Mouse (Mus musculus): ENCODE measurements around the gene Mast4.

GRCm38 (mm10) chr13:102745626-102746342 lies 588.5 kb downstream of the Mast4 start:
- no peak for TF ChIP-seq MAX (IDR thresholded peaks at IDR 0.05)
- no peak for TF ChIP-seq CTCF (IDR thresholded peaks at IDR 0.05; ENCODE audit: control insufficient read depth, insufficient read depth, insufficient read length)
- no peak for TF ChIP-seq MYOD1 (IDR thresholded peaks at IDR 0.05; ENCODE audit: control insufficient read depth, insufficient read length, low read depth)
- no peak for TF ChIP-seq USF1 (IDR thresholded peaks at IDR 0.05; ENCODE audit: low read depth)
- TF ChIP-seq FOSL1 (IDR thresholded peaks at IDR 0.05; ENCODE audit: insufficient read depth, low read length, poor library complexity, severe bottlenecking): no peak
- no peak for TF ChIP-seq MYOG (IDR thresholded peaks at IDR 0.05; ENCODE audit: control insufficient read depth, extremely low read depth, insufficient read length)

Measured in C2C12 (cell line).